ENCODE assay signal across 14 mouse cellular contexts in the genomic region with DNA sequence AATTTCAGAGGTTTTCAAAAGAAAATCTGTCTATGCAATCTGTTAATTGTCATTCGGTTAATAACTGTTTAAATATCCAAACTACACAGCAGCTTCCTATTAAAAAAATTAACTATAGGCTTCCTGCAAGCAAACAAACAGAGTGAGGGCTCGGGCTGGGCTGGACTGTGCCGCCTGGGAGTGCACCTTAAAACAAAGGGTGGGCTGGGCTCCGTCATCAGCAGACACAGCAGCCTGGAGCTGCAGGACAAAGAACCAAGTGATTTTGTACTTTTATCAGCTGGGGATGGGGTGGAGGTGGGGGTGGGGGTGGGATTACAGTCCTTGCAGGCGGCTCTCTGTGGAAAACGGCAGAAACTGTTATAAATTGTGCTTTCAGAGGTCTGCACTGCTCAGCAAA.
DNase-seq lines count a peak whose midpoint lies in the region; ATAC-seq and TF ChIP-seq lines count a peak whose summit lies in the region.
"Had no signal": no experiment of that assay in that cellular context is flagged by ENCODE, and none has a peak within 500 bp of the region (broad histone marks: within the 10 kb centered on the region; RNA-seq: fewer than 3 reads in every experiment).

No protein-coding gene starts in this region.

- H3K4me2 ChIP-seq in forebrain, embryonic 14.5 days (ENCODE audit: low read length), result no peak overlapping the region
- H3K4me2 ChIP-seq in midbrain, embryonic 16.5 days (ENCODE audit: low read length), result no peak overlapping the region
- H3K4me2 ChIP-seq: liver, embryonic 12.5 days had no signal

- H3K4me3 ChIP-seq in forebrain, embryonic 14.5 days (ENCODE audit: low read depth, low read length), result no peak overlapping the region
- no peak overlapping the region for H3K4me3 ChIP-seq in limb, embryonic 10.5 days
- no peak overlapping the region for H3K4me3 ChIP-seq in midbrain, embryonic 16.5 days (ENCODE audit: low read depth, low read length)
- no peak overlapping the region for H3K4me3 ChIP-seq in cerebellum, adult 2 months (replicated peaks; ENCODE audit: insufficient read depth, low read depth, low read length)
- H3K4me3 ChIP-seq: liver, embryonic 12.5 days had no signal

- no peaks in the 10 kb centered on the region for H3K27me3 ChIP-seq in forebrain, embryonic 14.5 days (replicated peaks; ENCODE audit: control insufficient read depth, insufficient read depth, low read length)
- H3K27me3 ChIP-seq in limb, embryonic 10.5 days (ENCODE audit: low read depth, poor library complexity, severe bottlenecking), result no peaks in the 10 kb centered on the region
- no peaks in the 10 kb centered on the region for H3K27me3 ChIP-seq in midbrain, embryonic 16.5 days (ENCODE audit: control insufficient read depth, insufficient read depth, low read depth, low read length)
- no peaks in the 10 kb centered on the region for H3K27me3 ChIP-seq in cerebellum, adult 2 months (ENCODE audit: control insufficient read depth, insufficient read depth, low read length)
- H3K27me3 ChIP-seq: liver, embryonic 12.5 days had no signal

- TF ChIP-seq CTCF in cerebellum, adult 2 months (IDR thresholded peaks at IDR 0.05; ENCODE audit: borderline replicate concordance, insufficient read depth, low read depth, low read length), result no peak

- DNase-seq in R1 (ENCODE audit: low read depth, low spot score) (peak; percentile 35), liver (no peak)
- peak; percentile 73 for DNase-seq in forebrain, embryonic 14.5 days (ENCODE audit: low spot score)
- no peak for DNase-seq in limb, embryonic 10.5 days (ENCODE audit: low spot score)
- no peak for DNase-seq in cerebellum, adult 8-10 months
- DNase-seq in urinary bladder, adult 18-20 months (ENCODE audit: low spot score in 2 of 2), result no peak
- DNase-seq in cerebellum, adult 2 months, result no peak
- DNase-seq: adrenal gland, adult 2 months; cerebellum, adult 11 months; heart, postnatal 36 days; kidney, adult 2 months; thymus, postnatal 25 days had no signal

- peak; percentile 66 for ATAC-seq in forebrain, embryonic 14.5 days
- ATAC-seq in midbrain, embryonic 16.5 days, result peak; percentile 61; the same call in 1 of the 2 replicates
- ATAC-seq: liver, embryonic 12.5 days had no signal

- H3K4me1 ChIP-seq in forebrain, embryonic 14.5 days (ENCODE audit: control insufficient read depth, insufficient read depth, low read length), result peaks cover 66% of the 10 kb centered on the region
- H3K4me1 ChIP-seq in limb, embryonic 10.5 days, result peaks cover 74% of the 10 kb centered on the region
- peaks cover 58% of the 10 kb centered on the region for H3K4me1 ChIP-seq in midbrain, embryonic 16.5 days (ENCODE audit: control insufficient read depth, insufficient read depth, low read length)
- H3K4me1 ChIP-seq in cerebellum, adult 2 months (ENCODE audit: control insufficient read depth, insufficient read depth, low read length), result peaks cover 16% of the 10 kb centered on the region; the same call in 1 of the 2 replicates

- peaks cover 13% of the 10 kb centered on the region for H3K36me3 ChIP-seq in forebrain, embryonic 14.5 days (ENCODE audit: control insufficient read depth, insufficient read depth, low read length)
- H3K36me3 ChIP-seq in limb, embryonic 10.5 days, result peaks cover 5% of the 10 kb centered on the region; the same call in 1 of the 2 replicates
- no peaks in the 10 kb centered on the region for H3K36me3 ChIP-seq in midbrain, embryonic 16.5 days (ENCODE audit: control insufficient read depth, insufficient read depth, low read length)

- H3K9me3 ChIP-seq in forebrain, embryonic 14.5 days (replicated peaks; ENCODE audit: control insufficient read depth, low read length), result no peaks in the 10 kb centered on the region
- H3K9me3 ChIP-seq in limb, embryonic 10.5 days (replicated peaks), result no peaks in the 10 kb centered on the region
- no peaks in the 10 kb centered on the region for H3K9me3 ChIP-seq in midbrain, embryonic 16.5 days (replicated peaks; ENCODE audit: control insufficient read depth, low read length, poor library complexity, severe bottlenecking)
- H3K9me3 ChIP-seq: liver, embryonic 12.5 days had no signal

- H3K27ac ChIP-seq in forebrain, embryonic 14.5 days (ENCODE audit: low read depth, low read length), result peak overlapping the region; percentile 92
- peak overlapping the region; percentile 89 for H3K27ac ChIP-seq in limb, embryonic 10.5 days
- peak overlapping the region; percentile 65 for H3K27ac ChIP-seq in midbrain, embryonic 16.5 days (ENCODE audit: low read length)
- no peak overlapping the region for H3K27ac ChIP-seq in cerebellum, adult 2 months (ENCODE audit: insufficient read depth, low read length)
- H3K27ac ChIP-seq: liver, embryonic 12.5 days had no signal

- no peak for TF ChIP-seq POLR2A in cerebellum, adult 2 months (IDR thresholded peaks at IDR 0.05; ENCODE audit: borderline replicate concordance, insufficient read depth, low read length)

- H3K9ac ChIP-seq in forebrain, embryonic 14.5 days (ENCODE audit: low read length), result peak overlapping the region; percentile 49
- H3K9ac ChIP-seq in midbrain, embryonic 16.5 days (ENCODE audit: low read depth, low read length), result no peak overlapping the region
- H3K9ac ChIP-seq: liver, embryonic 12.5 days had no signal

- WGBS in forebrain, embryonic 14.5 days, result 6% methylated on average over 6 of the region's 6 CpGs
- WGBS in limb, embryonic 10.5 days, result 22% methylated on average over 6 of the region's 6 CpGs
- WGBS in midbrain, embryonic 16.5 days, result 17% methylated on average over 6 of the region's 6 CpGs
- WGBS in cerebellum, adult 2 months, result 92% methylated on average over 6 of the region's 6 CpGs

Comparison
In these comparisons a context has a peak if more than half of its experiments do, and no peak if none do; other contexts are left out.
1. DNase-seq: peak in R1 (single experiment) and forebrain, embryonic 14.5 days (single experiment); none in limb, embryonic 10.5 days (single experiment), cerebellum, adult 8-10 months (single experiment), liver (single experiment), urinary bladder, adult 18-20 months (0 of 2) and cerebellum, adult 2 months (0 of 2).